Mouse (Mus musculus) G1E (cell line): ENCODE results near the gene Shroom3. TPM values are rescaled to one million over a fixed set of nuclear protein-coding genes. Genes with fewer than 3 reads are reported as not detected.

Source experiments
- ATAC-seq: 2 replicates; pipeline ENCODE4 v1.8.0; 2016; ENCODE audit warnings: mild to moderate bottlenecking; ENCODE audit not compliant: insufficient number of reproducible peaks, poor library complexity, low FRiP score, severe bottlenecking; ENCODE audit errors: extremely low read depth
- DNase-seq: peaks from one replicate; pipeline ENCODE4 v3.0.0; 2012; ENCODE audit warnings: low spot score
- H3K27me3 ChIP-seq: 2 replicates; pipeline ENCODE4 v1.6.1; 2012; ENCODE audit warnings: mild to moderate bottlenecking, low read length, inconsistent platforms; ENCODE audit not compliant: insufficient read depth
- H3K36me3 ChIP-seq: replicated peaks from 2 replicates; pipeline ENCODE3; 2012; ENCODE audit warnings: mild to moderate bottlenecking, inconsistent platforms
- H3K4me1 ChIP-seq: 2 replicates; pipeline ENCODE4 v1.6.1; 2012; ENCODE audit warnings: low read depth, low read length, inconsistent platforms, mixed read lengths; ENCODE audit not compliant: insufficient read depth
- H3K4me3 ChIP-seq: 2 replicates; pipeline ENCODE4 v1.5.1; 2012; ENCODE audit warnings: low read depth, mild to moderate bottlenecking, inconsistent platforms, low read length, moderate library complexity, mixed read lengths
- H3K9me3 ChIP-seq: replicated peaks from 2 replicates; pipeline ENCODE4 v1.6.1; 2012; ENCODE audit warnings: inconsistent platforms
- CTCF ChIP-seq: IDR thresholded peaks from 2 replicates; pipeline ENCODE4 v1.5.1; 2012; ENCODE audit warnings: low read depth, low read length, inconsistent platforms, mixed read lengths
- GATA1 ChIP-seq: IDR thresholded peaks from 2 replicates; pipeline ENCODE4 v1.6.1; 2012; ENCODE audit warnings: borderline replicate concordance, low read length, inconsistent platforms, mixed read lengths
- GATA2 ChIP-seq: IDR thresholded peaks from 2 replicates; pipeline ENCODE4 v1.6.1; 2012; ENCODE audit warnings: low read depth, low read length, inconsistent platforms, borderline replicate concordance
- POLR2AphosphoS5 ChIP-seq: IDR thresholded peaks from 2 replicates; pipeline ENCODE4 v1.6.1; 2012; ENCODE audit warnings: low read depth, low read length, inconsistent platforms; ENCODE audit not compliant: insufficient replicate concordance
- TAL1 ChIP-seq: conservative IDR thresholded peaks from 2 replicates; pipeline ENCODE4 v1.6.1; 2012; ENCODE audit warnings: low read depth, low read length, inconsistent platforms, mixed read lengths
- polyA plus RNA-seq: library from polyadenylated mRNA; stranded (reverse); fragments of >175 nt; gene quantifications from 2 replicates; pipeline ENCODE4 v1.2.3, GENCODE M21; 2012
- total RNA-seq, 2 experiments: library from RNA; stranded (forward) in 1 of 2; stranded (reverse) in 1 of 2; fragments of 200-1000 nt in 1 of 2; fragments of >200 nt in 1 of 2; fragmentation: Nextera tagmentation in 1 of 2; gene quantifications; 2 replicates each; pipeline ENCODE4 v1.2.3; 2014 to 2017

The Shroom3 gene
- total and polyA plus RNA-seq, 3 experiments: 0.60 TPM; not detected in 2

DNA sequence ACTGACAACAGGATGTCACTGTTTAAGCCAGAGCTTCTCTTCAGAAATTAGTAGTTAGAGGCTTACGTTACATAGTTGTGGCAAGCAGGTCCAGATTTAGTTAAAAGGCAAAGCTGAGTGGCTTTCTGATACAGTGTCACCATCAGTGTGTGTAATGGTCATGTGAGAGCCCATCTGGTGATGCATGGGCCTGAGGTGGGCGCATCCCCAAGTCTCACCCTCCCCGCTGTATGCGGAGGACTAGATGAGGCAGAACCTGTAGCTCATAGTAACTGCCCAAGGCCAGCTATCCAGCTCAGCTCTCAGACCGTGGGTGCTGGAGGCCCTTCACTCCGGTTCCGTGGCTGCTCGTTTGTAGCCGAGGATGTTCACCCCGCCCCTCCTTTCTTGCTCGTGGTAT lies 278.1 kb downstream of the Shroom3 start:
- no peak for ATAC-seq
- H3K27me3 ChIP-seq: no peaks in the 10 kb centered on the region; the same call in 1 of the 2 replicates
- no peak overlapping the region for H3K4me3 ChIP-seq
- no peak for TF ChIP-seq GATA2
- no peak for TF ChIP-seq CTCF
- TF ChIP-seq GATA1: no peak
- TF ChIP-seq TAL1: no peak
- TF ChIP-seq POLR2AphosphoS5: no peak
- H3K9me3 ChIP-seq: peaks cover 22% of the 10 kb centered on the region
- no peaks in the 10 kb centered on the region for H3K4me1 ChIP-seq
- no peak for DNase-seq
- no peaks in the 10 kb centered on the region for H3K36me3 ChIP-seq

DNA sequence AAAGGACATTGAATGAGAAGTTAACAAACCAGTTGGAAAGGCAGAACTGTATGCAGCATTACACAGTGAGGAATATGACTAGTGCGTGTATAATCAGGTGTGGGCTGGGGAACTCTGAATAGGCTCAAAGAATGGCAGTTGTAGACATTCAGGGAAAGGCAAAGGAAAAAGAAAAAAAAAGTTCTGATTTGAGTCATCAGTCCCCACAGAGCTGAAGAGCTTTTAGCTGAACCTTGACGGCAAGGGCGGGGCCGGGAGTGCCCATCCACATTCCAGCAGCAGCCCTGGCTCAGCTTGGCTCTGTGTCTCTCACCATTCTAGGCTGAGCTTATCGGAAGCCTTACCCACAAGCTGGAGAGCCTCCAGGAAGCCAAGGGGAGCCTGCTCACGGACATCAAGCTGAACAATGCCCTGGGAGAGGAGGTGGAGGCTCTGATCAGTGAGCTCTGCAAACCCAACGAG lies 278.6 kb downstream of the Shroom3 start:
- ATAC-seq (no peak), DNase-seq (no peak)
- Histone ChIP-seq H3K27me3 (no peaks in the 10 kb centered on the region; the same call in 1 of the 2 replicates), H3K4me1 (no peaks in the 10 kb centered on the region), H3K9me3 (peaks cover 22% of the 10 kb centered on the region), H3K36me3 (no peaks in the 10 kb centered on the region), H3K4me3 (no peak overlapping the region)
- TF ChIP-seq TAL1: no peak

DNA sequence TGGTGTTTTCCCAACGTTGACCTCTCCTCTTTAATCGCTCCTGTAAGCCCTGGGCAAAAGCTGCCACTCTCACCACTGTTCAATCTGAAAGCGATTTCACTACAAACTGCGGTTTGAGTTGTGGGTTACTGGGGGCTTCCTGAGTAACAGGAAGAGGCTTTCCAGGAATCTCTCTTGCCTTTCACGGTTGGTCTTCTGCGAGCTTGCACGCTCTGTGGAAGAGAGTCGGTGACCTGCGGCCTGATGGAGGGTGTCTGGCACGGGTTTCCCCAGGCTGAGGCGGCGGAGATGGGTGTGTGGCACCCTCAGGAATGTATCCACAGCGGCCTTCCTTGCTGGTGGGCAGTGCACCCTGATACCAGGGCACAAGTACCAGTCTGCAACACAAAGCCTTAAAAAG lies 281.5 kb downstream of the Shroom3 start:
- DNase-seq: no peak

DNA sequence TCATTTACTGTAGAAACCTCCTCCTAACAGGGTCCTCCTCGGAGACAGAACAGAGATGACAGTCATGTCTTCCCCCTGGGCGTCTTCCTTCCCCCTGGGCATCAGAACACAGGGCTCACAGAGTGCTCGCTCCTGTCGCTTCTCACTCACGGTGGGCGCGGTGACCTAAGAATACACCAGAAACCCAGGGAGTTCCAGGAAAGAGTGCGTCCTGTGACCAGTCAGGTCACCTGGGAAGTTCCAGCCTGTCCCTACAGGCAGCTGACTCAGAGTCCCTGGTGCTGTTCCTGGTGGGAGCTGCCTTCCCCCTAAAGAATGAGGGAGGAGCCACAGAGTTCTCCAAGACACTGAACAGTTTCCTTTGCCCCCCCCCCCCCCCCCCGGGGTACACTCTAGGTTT lies 283.9 kb downstream of the Shroom3 start:
- no peak for TF ChIP-seq TAL1
- no peak for TF ChIP-seq POLR2AphosphoS5
- TF ChIP-seq GATA2: no peak
- no peak for TF ChIP-seq CTCF
- TF ChIP-seq GATA1: no peak
- no peak for ATAC-seq
- H3K9me3 ChIP-seq: peaks cover 7% of the 10 kb centered on the region
- H3K36me3 ChIP-seq: no peaks in the 10 kb centered on the region
- no peak overlapping the region for H3K4me3 ChIP-seq
- no peak for DNase-seq
- peaks cover 3% of the 10 kb centered on the region; the same call in 1 of the 2 replicates for H3K27me3 ChIP-seq
- H3K4me1 ChIP-seq: no peaks in the 10 kb centered on the region

More for the DNA sequence above, 281.5 kb downstream of the Shroom3 start:
- no peaks in the 10 kb centered on the region for H3K4me1 ChIP-seq
- peaks cover 15% of the 10 kb centered on the region for H3K9me3 ChIP-seq
- no peaks in the 10 kb centered on the region for H3K36me3 ChIP-seq
- H3K27me3 ChIP-seq: no peaks in the 10 kb centered on the region; the same call in 1 of the 2 replicates
- no peak for ATAC-seq
- no peak overlapping the region for H3K4me3 ChIP-seq
- no peak for TF ChIP-seq TAL1
- no peak for TF ChIP-seq CTCF
- TF ChIP-seq GATA2: no peak
- no peak for TF ChIP-seq GATA1
- no peak for TF ChIP-seq POLR2AphosphoS5

DNA sequence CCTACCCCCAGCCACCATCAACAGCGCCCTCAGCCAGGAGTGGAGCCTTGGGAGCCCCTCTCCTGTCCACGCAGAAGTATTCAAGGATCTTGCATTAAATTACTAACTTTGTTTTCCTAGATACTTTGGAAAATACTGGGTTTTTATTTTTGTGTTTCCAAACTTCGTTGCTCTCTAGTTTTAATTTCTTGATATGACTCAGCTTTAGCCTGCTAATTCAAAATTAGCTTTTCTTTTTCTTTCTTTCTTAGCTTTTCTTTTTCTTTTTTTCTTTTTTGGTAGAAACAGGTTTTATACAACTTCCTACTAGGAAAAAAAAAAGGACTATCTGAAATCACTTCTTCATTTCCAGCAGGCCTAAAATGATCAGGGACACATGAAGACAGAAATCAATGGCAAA lies 284.7 kb downstream of the Shroom3 start:
- Histone ChIP-seq H3K36me3 (no peaks in the 10 kb centered on the region), H3K4me3 (no peak overlapping the region), H3K27me3 (peaks cover 3% of the 10 kb centered on the region; the same call in 1 of the 2 replicates), H3K9me3 (peaks cover 3% of the 10 kb centered on the region), H3K4me1 (no peaks in the 10 kb centered on the region)
- DNase-seq (no peak), ATAC-seq (no peak)
- TF ChIP-seq POLR2AphosphoS5 (no peak), CTCF (no peak), GATA2 (no peak), TAL1 (no peak), GATA1 (no peak)

DNA sequence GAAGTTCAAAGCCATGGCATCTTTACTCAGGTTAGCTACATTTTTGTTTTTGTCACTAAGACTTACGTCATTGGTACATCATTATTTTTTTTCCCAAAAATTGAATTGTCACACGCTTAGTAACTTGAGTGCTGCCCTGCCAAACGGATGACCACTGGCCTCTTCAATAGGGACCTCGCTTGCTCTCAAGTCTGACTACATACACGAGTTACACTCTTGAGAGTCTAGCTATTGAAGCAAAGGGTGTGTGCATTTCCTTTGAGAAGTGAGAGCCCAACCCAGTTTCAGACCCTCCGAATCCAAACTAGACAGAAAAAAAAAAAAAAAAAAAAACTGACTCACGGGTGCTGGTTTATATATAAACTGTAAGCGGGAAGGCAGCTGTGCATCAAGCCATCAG lies 286.2 kb downstream of the Shroom3 start:
- H3K27me3 ChIP-seq: peaks cover 3% of the 10 kb centered on the region; the same call in 1 of the 2 replicates
- no peaks in the 10 kb centered on the region for H3K36me3 ChIP-seq
- no peak for TF ChIP-seq CTCF
- no peak for TF ChIP-seq GATA2
- TF ChIP-seq GATA1: no peak
- TF ChIP-seq TAL1: no peak
- TF ChIP-seq POLR2AphosphoS5: no peak
- no peaks in the 10 kb centered on the region for H3K4me1 ChIP-seq
- no peak overlapping the region for H3K4me3 ChIP-seq
- no peak for DNase-seq
- ATAC-seq: no peak
- peaks cover 3% of the 10 kb centered on the region for H3K9me3 ChIP-seq

DNA sequence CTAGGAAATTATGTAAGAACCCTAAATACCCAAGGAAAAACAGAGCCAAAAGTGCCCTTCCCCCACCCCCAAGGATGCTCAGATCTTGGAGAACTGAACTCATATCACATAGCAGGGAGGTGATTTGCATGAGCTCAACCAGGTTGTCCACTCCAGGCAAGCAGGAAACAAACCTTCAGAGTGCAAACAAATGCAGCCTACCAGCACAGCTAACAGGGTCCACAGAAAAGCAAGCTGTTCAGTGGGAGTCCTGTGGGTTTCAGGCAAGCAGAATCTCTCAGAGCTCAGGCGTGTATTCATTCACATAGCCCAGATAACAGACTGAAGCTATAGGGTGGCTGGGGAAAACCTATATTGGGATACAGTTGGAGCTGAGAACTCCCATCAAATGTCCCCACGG lies 286.7 kb downstream of the Shroom3 start:
- Histone ChIP-seq H3K4me3 (no peak overlapping the region), H3K9me3 (peaks cover 3% of the 10 kb centered on the region), H3K36me3 (no peaks in the 10 kb centered on the region), H3K27me3 (peaks cover 3% of the 10 kb centered on the region; the same call in 1 of the 2 replicates), H3K4me1 (no peaks in the 10 kb centered on the region)
- ATAC-seq: no peak
- TF ChIP-seq TAL1: no peak
- TF ChIP-seq GATA1: no peak
- no peak for TF ChIP-seq POLR2AphosphoS5
- TF ChIP-seq CTCF: no peak
- TF ChIP-seq GATA2: no peak
- DNase-seq: no peak
